Comparison of ENCODE assay signal across 24 mouse cellular contexts in genomic region chr12:31788530-31788929, GRCm38 (mm10).
"Had no signal": no experiment of that assay in that cellular context is flagged by ENCODE, and none has a peak within 500 bp of the region (broad histone marks: within the 10 kb centered on the region; RNA-seq: fewer than 3 reads in every experiment).

No protein-coding gene starts in this region.

- H3K4me3 ChIP-seq: heart, adult 2 months; heart, embryonic 13.5 days; heart, embryonic 15.5 days; hindbrain, embryonic 13.5 days; hindbrain, embryonic 15.5 days; layer of hippocampus, adult 2 months; left cerebral cortex, adult 2 months; limb, embryonic 10.5 days; limb, embryonic 12.5 days; liver, embryonic 13.5 days had no signal

- ATAC-seq: hindbrain, postnatal 0 days; intestine, embryonic 16.5 days had no signal

- H3K27me3 ChIP-seq: heart, embryonic 13.5 days; heart, embryonic 15.5 days; hindbrain, embryonic 13.5 days; hindbrain, embryonic 15.5 days; limb, embryonic 12.5 days; liver, embryonic 13.5 days had no signal

- H3K9ac ChIP-seq: heart, embryonic 13.5 days; heart, embryonic 15.5 days; hindbrain, embryonic 13.5 days; hindbrain, embryonic 15.5 days; limb, embryonic 12.5 days; liver, embryonic 13.5 days had no signal

- DNase-seq: gastrocnemius, postnatal 14 days; gastrocnemius, postnatal 36 days; heart, adult 11 months; heart, adult 2 months; heart, postnatal 14 days; heart, postnatal 36 days; kidney, adult 11 months; kidney, adult 2 months; kidney, postnatal 10 days; kidney, postnatal 25 days; kidney, postnatal 4 days; liver; liver, embryonic 13.5 days had no signal

- H3K4me1 ChIP-seq: heart, embryonic 13.5 days; heart, embryonic 15.5 days; hindbrain, embryonic 13.5 days; hindbrain, embryonic 15.5 days; limb, embryonic 10.5 days; limb, embryonic 12.5 days; liver, embryonic 13.5 days had no signal

- H3K36me3 ChIP-seq: heart, embryonic 15.5 days; hindbrain, embryonic 13.5 days; hindbrain, embryonic 15.5 days; limb, embryonic 10.5 days; liver, embryonic 13.5 days had no signal

- H3K9me3 ChIP-seq: heart, embryonic 13.5 days; heart, embryonic 15.5 days; hindbrain, embryonic 13.5 days; hindbrain, embryonic 15.5 days; limb, embryonic 10.5 days; limb, embryonic 12.5 days; liver, embryonic 13.5 days had no signal

- H3K27ac ChIP-seq: heart, adult 2 months; heart, embryonic 13.5 days; heart, embryonic 15.5 days; hindbrain, embryonic 13.5 days; hindbrain, embryonic 15.5 days; hindbrain, postnatal 0 days; layer of hippocampus, adult 2 months; left cerebral cortex, adult 2 months; limb, embryonic 10.5 days; limb, embryonic 12.5 days; liver, embryonic 13.5 days had no signal

- H3K4me2 ChIP-seq: heart, embryonic 11.5 days; heart, embryonic 13.5 days; heart, embryonic 15.5 days; hindbrain, embryonic 13.5 days; hindbrain, embryonic 15.5 days; limb, embryonic 12.5 days; liver, embryonic 13.5 days had no signal
